Mouse (Mus musculus) right cerebral cortex, adult 2 months (tissue): Measurements from ENCODE around the gene Gpd1.

ENCODE experiments used
- DNase-seq, 2 experiments: peaks; one replicate each; pipeline ENCODE4 v3.0.0; 2021 to 2022; ENCODE audit warnings: low spot score in 2 of 2

Gpd1 gene

GRCm38 (mm10) chr15:99717386-99718334 is at the start of gene Gpd1:
Gpd1 (plus strand) TSS chr15:99717515.
- peak; percentile 66 to 68 for DNase-seq

GRCm38 (mm10) chr15:99667544-99667943 is 49.8 kb upstream of the Gpd1 start:
- no peak for DNase-seq

DNA sequence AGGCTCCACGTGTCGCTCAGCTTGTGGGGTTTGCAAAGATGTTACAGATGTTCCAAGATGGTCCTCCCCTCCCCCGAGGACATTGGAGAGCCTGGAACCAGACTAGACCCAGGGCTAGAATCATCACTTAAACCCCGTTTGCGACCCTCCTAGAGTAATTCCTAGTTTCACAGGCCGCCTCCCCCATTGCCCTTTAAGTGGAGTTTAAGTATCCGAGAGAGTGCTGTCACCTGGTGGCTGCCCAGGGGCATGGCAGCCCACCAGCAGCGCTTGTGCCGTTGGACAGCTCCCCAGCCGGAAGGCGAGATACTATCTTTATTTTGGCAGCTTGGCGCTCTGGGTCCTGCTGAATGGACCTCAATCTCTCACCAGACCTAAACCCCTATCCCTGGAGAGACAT is 48.4 kb upstream of the Gpd1 start:
- peak; percentile 81 to 83 for DNase-seq

GRCm38 (mm10) chr15:99669392-99669791 is 47.9 kb upstream of the Gpd1 start:
- no peak for DNase-seq

DNA sequence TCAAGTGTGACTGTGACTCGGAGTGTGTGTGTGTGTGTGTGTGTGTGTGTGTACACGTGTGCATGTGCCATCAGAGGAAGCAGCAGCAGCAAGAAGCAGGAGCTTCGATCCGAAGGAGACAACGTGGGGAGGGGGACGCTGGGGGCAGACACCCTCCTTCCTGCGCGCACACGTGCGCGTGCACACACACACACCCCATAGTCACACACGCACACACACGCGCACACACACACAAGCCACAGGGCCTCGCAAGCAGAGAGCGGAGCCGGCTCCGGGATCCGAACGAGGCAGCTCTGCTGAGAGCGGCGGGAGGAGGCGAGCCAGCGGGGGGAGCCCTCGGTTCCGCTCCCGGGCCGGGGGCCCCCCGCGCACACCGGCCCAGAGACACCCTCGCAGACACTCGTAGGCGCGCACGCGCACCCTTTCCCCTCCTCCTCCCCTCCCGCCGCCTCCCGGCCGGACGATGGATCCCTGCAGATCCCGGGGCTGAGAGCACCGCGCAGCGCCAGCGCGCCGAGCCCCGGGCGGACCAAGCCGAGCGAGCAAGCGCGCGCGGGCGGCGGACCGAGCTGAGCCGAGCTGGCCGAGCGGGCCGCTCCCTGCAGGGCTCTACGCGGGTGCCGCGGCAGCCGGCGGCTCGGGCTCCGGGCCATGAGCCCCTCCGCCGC is 47.0 kb upstream of the Gpd1 start, which contains the start of gene Asic1:
Gene Asic1 (plus strand): TSS at position 215 of the 668 bp plus-strand sequence.
- peak; percentile 68 to 79 for DNase-seq

- DNase-seq, result peak in 1 of 2 experiments; percentile 35
Observed at GRCm38 (mm10) chr15:99670964-99671670, 46.2 kb upstream of the Gpd1 start.

DNA sequence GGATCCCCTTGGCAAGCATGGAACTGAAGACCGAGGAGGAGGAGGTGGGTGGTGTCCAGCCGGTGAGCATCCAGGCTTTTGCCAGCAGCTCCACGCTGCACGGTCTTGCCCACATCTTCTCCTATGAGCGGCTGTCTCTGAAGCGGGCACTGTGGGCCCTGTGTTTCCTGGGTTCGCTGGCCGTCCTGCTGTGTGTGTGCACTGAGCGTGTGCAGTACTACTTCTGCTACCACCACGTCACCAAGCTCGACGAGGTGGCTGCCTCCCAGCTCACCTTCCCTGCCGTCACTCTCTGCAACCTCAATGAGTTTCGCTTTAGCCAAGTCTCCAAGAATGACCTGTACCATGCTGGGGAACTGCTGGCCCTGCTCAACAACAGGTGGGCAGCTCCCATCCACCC is 45.5 kb upstream of the Gpd1 start:
- peak in 1 of 2 experiments; percentile 39 for DNase-seq

DNA sequence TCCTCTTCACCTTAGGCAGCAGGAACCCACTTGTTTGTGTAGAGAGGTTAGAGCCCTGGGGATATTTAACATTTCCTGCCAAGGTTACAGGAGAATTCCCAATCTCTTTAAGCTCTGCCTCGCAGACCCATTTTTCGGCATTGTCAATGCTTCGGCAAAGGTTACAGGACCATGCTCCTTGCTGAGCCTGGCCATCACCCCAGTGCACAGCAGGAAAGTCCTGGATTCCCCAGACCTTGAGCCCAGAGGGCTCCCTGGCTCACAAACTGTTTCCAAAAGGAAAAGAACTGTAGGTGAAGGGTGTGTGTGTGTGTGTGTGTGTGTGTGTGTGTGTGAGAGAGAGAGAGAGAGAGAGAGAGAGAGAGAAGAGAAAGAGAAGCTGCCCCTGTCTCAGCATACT is 42.4 kb upstream of the Gpd1 start:
- DNase-seq, result no peak

GRCm38 (mm10) chr15:99677089-99677488 is 40.2 kb upstream of the Gpd1 start:
- no peak for DNase-seq

DNA sequence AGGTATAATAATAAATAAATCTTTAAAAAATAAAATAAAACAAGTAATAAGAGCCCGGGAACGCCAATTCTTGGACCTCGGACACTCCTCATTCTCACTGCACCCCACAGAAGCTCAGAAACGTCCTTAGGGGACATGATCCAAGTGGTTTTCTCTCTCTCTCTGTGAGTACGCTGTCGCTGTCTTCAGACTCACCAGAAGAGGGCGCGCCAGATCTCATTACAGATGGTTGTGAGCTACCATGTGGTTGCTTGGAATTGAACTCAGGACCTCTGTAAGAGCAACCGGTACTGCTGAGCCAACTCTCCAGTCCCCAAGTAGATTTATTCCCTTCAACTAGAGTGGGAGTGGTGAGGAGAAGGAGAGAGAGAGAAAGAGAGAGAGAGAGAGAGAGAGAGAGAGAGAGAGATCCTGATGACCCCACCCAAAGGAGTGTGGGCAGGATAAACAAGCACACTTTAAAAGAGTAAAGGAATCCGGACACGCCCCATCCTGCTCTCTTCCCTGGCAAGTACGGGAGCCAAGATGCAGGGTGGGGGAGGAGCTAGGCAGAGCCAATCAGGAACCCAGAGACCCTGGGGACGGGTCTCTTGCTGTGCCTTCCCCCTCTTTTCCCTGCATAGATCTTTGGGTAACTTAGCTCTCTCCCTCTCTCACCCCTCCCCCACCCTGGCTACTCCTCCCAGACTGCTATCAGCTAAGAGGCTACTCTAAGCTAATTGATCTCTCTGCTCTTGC is 39.1 kb upstream of the Gpd1 start:
- DNase-seq, result no peak

- DNase-seq, result no peak
Observed at GRCm38 (mm10) chr15:99679008-99679407, 38.3 kb upstream of the Gpd1 start.

DNA sequence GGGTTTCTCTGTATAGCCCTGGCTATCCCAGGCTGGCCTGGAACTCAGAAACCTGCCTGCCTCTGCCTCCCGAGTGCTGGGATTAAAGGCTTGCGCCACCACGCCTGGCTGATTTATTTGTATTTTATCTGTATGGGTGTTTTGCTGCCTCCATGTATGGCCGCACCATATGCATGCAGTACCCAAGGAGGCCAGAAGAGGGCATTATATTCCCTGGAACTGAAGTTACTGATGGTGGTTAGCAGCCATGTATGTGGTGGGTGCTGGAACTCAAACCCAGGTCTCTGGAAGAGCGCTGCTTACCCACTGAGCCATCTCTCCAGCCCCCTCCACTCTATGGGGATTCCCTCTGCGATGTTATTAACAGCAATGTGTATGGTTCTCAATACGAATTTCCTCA is 34.4 kb upstream of the Gpd1 start:
- no peak for DNase-seq

GRCm38 (mm10) chr15:99684156-99684555 is 33.2 kb upstream of the Gpd1 start:
- DNase-seq, result no peak

DNA sequence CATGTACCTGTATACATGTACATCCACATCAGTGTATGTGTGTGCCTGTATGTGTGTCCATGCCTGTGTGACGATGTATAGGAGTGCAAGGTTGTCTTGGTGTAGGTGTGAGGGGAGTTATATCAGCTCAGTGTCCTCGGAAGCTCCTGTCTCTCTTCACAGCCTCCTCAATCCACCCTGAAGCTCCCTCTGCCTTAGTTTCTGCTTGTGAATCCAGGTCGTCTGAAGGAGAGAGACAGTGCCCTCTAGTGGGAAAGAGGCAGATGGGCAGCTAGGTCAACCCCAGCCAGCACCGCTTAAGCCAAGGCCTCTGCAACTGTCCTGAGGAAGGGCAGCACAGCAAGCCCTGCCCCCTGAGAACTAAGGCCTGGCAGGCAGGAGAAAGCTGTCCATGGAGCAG is 28.6 kb upstream of the Gpd1 start:
- peak; percentile 55 to 64 for DNase-seq

- no peak for DNase-seq
Observed at GRCm38 (mm10) chr15:99690924-99691323, 26.4 kb upstream of the Gpd1 start.

GRCm38 (mm10) chr15:99691976-99692375 is 25.3 kb upstream of the Gpd1 start:
- DNase-seq, result no peak

DNA sequence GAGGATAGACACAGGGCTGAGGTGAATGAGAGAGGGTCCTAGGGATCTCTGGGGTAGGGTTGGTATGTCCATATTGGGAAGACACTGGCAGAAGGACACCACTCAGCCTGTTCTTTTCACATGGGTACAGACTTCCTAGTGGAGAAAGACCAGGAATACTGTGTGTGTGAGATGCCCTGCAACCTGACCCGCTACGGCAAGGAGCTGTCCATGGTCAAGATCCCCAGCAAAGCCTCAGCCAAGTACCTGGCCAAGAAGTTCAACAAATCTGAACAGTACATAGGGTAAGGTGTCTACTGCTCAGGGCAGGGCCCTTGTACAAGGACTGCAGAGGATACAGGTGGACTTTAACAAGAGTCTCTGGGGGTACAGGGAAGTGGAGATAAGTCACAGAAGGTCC is 20.0 kb upstream of the Gpd1 start:
- no peak for DNase-seq

DNA sequence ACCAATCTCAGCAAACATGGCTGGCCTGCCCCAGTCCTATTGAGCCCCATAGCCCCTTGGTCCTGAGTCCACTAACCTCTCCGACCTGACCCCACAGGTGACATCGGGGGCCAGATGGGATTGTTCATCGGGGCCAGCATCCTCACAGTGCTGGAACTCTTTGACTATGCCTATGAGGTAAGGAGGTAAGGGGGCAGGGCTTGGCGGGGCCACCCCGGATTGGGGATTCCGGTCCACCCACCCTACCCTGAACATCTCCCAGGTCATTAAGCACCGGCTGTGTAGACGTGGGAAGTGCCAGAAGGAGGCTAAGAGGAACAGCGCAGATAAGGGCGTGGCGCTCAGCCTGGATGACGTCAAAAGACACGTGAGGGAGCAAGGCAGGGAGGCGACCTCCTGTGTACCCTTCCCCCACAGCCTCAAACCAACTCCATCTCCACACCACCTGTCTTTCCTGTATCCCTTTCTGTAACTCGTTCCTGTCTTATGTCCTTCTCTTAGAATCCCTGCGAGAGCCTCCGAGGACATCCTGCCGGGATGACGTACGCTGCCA is 18.7 kb upstream of the Gpd1 start:
- no peak for DNase-seq

GRCm38 (mm10) chr15:99699715-99700114 is 17.6 kb upstream of the Gpd1 start:
- no peak for DNase-seq

GRCm38 (mm10) chr15:99700219-99701106 is 16.9 kb upstream of the Gpd1 start:
- no peak for DNase-seq
